Mouse (Mus musculus): ENCODE results near the gene Setd1b. TPM values are rescaled to one million over a fixed set of nuclear protein-coding genes. Genes with fewer than 3 reads are reported as not detected.
A peak's percentile ranks its signal among the peaks of the same experiment; 100 is the strongest.

Gene Setd1b
- total RNA-seq, 1 experiment from 2014 or later: 7.7 TPM

GRCm38 (mm10) chr5:123125638-123126406, 16.2 kb upstream of the Setd1b start:
- ATAC-seq (replicated peaks; ENCODE audit: low read depth, poor library complexity, severe bottlenecking): peak; percentile 30; the same call in 1 of the 2 replicates

DNA sequence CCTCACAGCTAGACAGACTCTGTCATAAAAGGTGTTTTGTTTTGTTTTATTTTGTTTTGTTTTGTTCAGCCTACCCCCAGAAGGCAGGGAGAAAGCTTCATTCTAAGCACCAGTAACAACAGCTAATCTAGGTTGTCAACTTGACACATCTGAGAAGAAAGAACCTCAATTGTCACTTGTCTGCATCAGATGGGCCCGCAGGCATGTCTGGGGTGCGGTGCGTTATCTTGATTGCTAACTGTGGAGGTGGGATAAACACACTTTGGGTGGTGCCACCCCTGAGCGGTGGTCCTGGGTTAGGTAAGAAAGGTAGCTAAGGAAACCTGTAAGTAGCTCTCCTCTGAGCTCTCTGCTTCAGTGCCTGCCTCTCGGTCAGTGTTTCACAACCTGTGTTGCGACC, 15.0 kb upstream of the Setd1b start:
- no peak for ATAC-seq (replicated peaks; ENCODE audit: low read depth, poor library complexity, severe bottlenecking)

DNA sequence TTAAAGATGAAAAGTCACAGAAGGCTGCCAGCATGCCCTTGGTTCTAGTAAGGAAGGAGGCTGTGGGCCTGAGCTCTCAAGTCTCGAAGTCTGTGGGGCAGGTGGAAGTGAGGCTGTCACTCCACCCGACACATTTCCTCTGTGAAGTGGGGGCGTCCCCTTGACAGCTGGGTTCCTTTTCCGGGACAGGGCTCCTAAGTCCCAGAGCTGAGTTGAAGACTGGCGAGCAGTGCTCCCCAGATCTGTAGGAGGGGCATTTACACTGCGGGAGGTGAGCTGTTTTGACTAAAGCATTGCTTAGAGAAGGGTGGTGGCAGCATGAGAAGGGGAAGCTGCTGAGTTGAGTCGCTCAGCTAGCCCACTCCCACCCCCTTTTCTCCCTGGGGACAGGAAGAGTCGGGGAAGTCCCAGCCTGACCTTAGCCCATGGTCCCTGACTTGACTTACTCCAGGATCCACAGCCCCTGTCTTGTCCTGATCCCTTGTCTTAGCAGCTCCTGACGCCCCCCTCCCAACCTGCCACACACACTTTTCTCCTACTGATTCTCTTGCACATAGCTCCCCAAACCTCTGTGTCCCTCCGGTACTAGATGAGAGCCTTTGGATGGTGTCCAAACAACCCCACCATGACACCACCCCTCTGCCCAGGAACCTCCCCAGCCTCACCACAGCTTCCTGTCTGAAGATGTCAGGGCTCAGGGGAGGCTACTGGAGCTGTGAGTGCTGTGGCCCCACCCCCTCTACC, 13.4 kb upstream of the Setd1b start:
- peak; percentile 60 for ATAC-seq (replicated peaks; ENCODE audit: low read depth, poor library complexity, severe bottlenecking)

- ATAC-seq (replicated peaks; ENCODE audit: low read depth, poor library complexity, severe bottlenecking): no peak
Observed at GRCm38 (mm10) chr5:123129170-123129757, 12.7 kb upstream of the Setd1b start.

- ATAC-seq (replicated peaks; ENCODE audit: low read depth, poor library complexity, severe bottlenecking): no peak
Observed at GRCm38 (mm10) chr5:123130030-123130813, 11.8 kb upstream of the Setd1b start.

- ATAC-seq (replicated peaks; ENCODE audit: low read depth, poor library complexity, severe bottlenecking): no peak
Observed at GRCm38 (mm10) chr5:123130814-123131148, 11.2 kb upstream of the Setd1b start.

DNA sequence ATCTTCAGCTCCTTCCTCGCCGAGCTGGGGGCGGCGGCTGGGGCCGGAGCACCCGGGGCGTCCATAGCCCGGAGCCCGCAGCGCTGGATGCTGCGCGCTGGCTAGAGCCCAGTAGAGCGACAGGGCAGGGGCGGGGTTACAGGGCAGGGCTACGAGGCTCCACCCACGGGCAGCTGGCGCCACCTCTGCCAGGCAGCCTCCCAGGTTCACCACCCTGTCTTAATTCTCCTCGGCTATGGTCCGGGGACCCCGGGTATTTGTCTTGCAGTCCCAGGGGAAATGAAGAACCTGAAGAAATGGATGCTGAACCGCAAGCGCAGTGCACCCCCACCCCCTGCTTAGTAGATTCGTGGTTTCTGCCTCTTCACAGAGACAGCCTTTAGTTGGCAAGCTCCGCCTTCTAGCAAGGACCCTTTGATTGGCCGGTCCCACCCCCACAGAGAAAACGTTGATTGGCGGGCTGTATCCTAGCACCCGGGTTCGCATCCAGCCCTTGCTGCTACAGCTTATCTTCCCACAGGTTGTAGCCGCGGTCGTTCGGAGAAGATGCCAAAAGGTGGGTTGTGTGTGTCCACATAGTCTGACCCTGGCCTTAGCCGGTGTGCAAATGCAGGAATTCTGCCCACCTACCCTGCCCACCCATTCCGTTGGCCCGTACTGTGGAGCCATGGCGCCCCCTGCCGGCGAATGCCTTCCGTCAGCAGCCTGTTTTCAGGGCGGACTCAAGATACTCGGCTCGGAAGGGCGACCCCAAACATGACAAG, 9.5 kb upstream of the Setd1b start, which contains the start of gene Rhof:
Rhof (minus strand) TSS at position 385 of the 764 bp plus-strand sequence.
- ATAC-seq (replicated peaks; ENCODE audit: low read depth, poor library complexity, severe bottlenecking): peak; percentile 38

DNA sequence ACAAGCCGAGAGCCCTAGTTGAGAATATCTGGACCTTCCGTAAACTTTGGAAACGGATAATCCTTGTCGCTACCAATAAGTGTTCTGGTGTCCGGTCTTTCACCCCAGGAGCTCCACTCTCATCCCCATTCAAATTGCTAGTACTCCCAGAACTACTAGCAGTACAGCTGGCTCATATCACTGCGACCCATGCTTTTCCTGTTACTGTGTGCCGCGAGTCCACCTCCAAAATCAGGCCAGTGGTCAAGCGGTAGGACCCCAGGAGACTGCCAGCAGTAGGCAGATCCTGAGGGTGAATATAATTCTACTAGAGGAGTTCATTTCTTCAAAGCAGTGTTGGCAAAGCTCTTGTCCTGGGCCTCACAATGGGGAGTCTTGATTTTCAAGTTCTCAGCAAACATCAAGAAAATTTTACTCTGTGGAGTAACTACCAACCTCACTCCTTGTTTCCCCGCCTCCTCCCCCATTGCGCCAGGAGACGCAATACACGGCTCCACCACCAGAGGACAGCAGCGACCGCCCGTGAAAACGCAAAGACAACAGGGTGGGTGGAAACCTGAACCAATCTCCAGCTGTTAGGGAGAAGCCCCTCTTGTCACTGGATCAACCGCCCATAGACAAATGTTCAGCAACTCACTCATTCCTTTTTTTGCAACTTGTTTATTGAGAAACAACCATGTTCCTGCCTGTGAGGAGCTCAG, 8.8 kb upstream of the Setd1b start:
- ATAC-seq (replicated peaks; ENCODE audit: low read depth, poor library complexity, severe bottlenecking): peak; percentile 16; the same call in 1 of the 2 replicates

GRCm38 (mm10) chr5:123133784-123134143, 8.2 kb upstream of the Setd1b start:
- ATAC-seq (replicated peaks; ENCODE audit: low read depth, poor library complexity, severe bottlenecking): no peak

DNA sequence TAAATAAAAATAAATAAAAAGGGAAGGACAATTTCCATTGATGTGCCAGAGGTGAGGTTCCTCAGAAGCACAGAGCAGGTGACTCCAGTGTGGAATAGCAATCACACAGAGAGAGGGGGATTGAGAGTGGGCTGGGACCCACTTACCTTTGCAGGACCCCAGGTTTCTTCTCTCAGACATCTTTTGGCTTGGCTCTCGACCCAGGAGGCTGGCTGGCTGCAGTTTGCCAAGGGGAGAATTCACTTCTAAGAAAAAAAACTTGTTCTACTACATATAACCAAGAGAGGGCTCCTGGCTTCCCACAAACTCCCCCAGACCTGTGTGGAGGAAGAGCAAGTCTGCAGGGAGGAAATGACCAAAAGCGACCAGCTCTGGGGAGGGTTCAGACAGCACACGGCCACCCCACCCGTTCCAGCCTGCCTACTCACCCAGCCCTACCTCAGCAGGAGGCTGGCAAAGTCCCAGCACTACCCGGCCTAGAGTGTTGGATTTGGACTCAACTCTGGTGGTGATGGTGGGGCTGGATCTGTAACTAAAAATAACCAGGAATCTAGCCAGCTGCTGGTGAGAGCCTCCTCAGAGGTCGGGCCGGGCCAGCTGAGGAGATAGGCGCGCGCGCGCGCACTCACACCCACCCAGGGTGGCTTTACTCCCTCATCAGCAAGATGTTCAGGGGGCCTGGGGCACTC, 7.7 kb upstream of the Setd1b start:
- ATAC-seq (replicated peaks; ENCODE audit: low read depth, poor library complexity, severe bottlenecking): no peak

GRCm38 (mm10) chr5:123134875-123135382, 7.1 kb upstream of the Setd1b start:
- no peak for ATAC-seq (replicated peaks; ENCODE audit: low read depth, poor library complexity, severe bottlenecking)

- ATAC-seq (replicated peaks; ENCODE audit: low read depth, poor library complexity, severe bottlenecking): no peak
Observed at GRCm38 (mm10) chr5:123135471-123136360, 6.3 kb upstream of the Setd1b start.

- ATAC-seq (replicated peaks; ENCODE audit: low read depth, poor library complexity, severe bottlenecking): peak; percentile 13
Observed at GRCm38 (mm10) chr5:123136361-123137043, 5.5 kb upstream of the Setd1b start.

DNA sequence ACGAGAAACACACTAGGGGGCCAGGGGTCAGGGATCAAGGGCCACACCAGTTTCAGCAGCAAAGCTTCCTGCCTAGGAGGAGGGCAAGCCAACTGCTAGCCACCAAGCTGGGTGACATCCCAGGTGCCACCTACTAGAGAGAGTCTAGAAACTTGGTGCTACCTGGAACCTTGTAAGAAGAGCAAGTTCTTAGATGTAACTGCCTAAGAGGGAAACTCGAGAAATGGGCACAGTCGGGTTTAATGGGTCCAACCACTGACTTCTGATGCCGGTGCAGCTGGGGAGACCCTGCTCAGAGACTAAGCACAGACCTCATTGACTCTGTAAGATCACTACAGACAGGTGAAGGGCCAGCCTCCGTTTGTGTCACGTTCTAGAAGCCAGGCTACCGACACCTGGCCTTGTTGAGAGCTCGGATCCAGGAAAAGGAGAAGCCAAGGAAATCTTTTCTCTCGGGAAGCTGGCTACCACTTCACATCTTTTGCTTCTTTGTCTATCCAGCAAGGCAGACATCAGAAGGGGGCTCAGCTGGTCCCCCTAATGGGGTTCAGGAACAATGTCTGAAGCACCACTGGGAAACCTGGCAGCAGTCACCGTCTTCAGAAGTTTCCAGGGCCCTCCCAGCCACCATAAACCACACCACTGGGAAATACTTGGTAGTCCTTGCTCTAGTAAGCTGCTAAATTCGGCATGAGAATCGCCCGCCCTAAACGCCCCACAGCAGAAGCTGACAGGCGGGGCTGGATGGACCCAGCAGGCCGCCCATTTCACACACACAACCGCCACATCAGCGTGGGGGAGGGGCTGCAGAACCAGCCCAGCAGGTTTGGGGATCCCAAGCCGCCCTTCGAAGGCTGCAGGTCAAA, 4.7 kb upstream of the Setd1b start:
- no peak for ATAC-seq (replicated peaks; ENCODE audit: low read depth, poor library complexity, severe bottlenecking)

DNA sequence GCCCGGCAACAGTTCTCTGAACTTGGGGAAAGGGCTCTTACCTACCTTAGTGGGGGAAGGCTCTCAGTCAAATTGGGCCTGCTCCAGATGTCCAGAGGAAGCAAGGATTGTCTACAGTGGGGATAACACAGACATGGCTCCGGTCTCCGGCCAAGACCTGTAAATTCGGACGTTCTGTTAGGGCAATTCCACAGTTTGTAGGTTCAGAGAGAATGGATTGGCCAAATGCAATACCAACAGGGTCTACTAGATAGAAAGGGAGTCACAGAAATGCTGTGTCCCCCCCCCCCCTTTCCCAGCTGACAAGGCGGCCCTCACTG, 4.1 kb upstream of the Setd1b start:
- ATAC-seq (replicated peaks; ENCODE audit: low read depth, poor library complexity, severe bottlenecking): no peak

Data from common myeloid progenitor, adult 5-6 weeks (primary cell).